Mouse (Mus musculus) megakaryocyte-erythroid progenitor cell, adult 5 weeks (primary cell): ENCODE data around the gene Gm3159. TPM values are rescaled to one million over a fixed set of nuclear protein-coding genes. Genes with fewer than 3 reads are reported as not detected.

Experiments
- polyA plus RNA-seq: library from polyadenylated mRNA; stranded (reverse); fragments of >175 nt; gene quantifications from 2 replicates; pipeline ENCODE4 v1.2.3, GENCODE M21; 2012

Gene Gm3159
- polyA plus RNA-seq, result not detected in 2 replicates

DNA sequence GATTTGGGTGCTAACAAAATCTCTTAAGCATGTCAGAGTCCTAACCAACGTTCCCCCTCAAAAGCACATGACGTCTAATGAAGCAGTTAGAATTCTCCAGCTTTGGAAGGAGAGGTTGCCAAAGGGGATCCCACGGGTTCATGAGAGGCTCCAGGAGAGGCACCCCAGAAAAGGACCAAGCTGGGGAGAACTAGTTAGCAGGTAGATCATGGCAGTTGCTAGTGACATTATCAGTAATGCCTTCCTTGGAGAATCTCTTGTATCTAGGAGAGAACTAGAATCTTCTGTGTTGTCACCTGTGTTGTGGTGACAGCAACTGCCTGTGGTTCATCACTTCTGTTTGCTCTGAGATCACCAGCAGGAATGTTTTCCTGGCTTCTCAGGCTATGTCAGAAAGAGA lies at the start of gene Gm3159:
Gene Gm3159, plus strand, starts transcription at position 301 of the 400 bp plus-strand sequence.

DNA sequence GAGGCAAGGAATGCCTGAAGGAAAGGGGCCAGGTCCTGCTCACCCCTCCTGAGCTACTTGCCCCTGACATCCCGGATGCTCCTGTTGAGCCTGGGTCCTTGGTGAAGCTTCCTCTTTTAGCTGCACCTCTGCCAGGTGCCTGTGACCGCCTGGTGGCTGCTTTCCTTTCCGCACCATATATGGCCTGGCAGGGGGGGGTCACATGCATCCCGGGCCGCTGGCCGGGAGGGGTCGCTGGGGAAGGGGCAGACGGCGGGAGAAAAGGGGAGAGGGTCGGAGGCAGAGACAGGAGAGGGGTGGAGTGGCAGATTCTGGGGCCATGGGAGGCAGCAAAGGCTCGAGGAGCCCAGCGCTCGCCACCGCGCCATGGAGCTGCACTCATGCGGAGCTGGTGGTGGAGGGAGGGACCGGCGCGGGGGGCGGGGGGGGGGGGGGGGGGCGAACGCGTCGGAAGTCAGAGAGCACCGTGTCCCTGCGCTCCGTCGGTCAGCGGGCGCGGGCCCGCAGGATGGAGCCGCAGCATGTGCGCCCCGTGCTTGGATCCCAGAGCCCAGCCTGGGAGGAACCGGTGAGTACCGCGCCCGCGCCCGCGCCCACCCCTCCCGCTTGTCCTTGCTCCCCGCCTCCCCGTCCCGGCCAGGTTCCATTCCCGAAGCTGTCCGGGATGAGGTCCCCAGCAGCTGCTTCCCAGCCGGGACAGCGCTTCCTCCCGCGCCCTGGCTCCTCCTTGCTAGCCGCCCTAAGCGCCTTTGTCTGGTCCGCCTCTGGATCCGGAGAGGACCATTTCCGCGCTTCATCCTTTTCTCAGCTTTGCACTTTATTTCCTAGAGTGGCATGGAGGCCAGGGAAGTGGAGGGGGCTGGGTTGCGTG lies 17.9 kb downstream of the Gm3159 start, which contains the start of gene Gm3164:
Gene Gm3164, plus strand, starts transcription at position 484 of the 871 bp plus-strand sequence.

DNA sequence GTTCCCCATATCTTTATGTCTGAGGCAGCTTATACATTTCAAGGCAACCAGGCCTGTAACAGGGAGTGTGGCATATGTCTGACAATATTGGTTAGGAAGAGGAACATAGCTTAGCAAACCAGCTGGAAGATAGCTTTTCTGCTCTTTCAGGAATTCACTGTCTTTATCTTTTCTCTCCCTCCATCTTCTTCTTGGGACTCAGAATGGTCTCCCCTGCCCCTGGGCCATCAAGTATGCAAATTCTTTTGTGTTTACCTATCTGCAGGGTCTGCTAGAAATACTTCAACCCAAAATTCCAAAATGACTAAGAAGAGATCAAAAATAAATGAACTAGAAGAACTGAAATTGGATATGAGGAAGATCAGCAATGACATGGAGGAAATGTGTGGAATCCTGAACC lies 33.4 kb downstream of the Gm3159 start, which contains the start of gene Gm3173:
Gene Gm3173, plus strand, starts transcription at position 301 of the 400 bp plus-strand sequence.

Other genes starting within 250 kb of the Gm3159 start
- not detected in 2 replicates for gene Gm3127, start 232.5 kb upstream of the Gm3159 start, polyA plus RNA-seq
- gene Gm2974, start 214.9 kb upstream of the Gm3159 start, polyA plus RNA-seq, result not detected in 2 replicates
- gene Gm3138, start 147.9 kb upstream of the Gm3159 start, polyA plus RNA-seq, result not detected in 2 replicates
- not detected in 2 replicates for gene Gm3149, start 80.2 kb upstream of the Gm3159 start, polyA plus RNA-seq
- gene 2610042L04Rik, start 62.8 kb upstream of the Gm3159 start, polyA plus RNA-seq, result not detected in 2 replicates
- gene Gm3164, start 17.9 kb downstream of the Gm3159 start, polyA plus RNA-seq, result not detected in 2 replicates
- not detected in 2 replicates for gene Gm3173, start 33.5 kb downstream of the Gm3159 start, polyA plus RNA-seq
- not detected in 2 replicates for gene Gm3182, start 84.2 kb downstream of the Gm3159 start, polyA plus RNA-seq
- not detected in 2 replicates for gene Gm3047, start 157.9 kb downstream of the Gm3159 start, polyA plus RNA-seq
- not detected in 2 replicates for gene Gm8159, start 234.8 kb downstream of the Gm3159 start, polyA plus RNA-seq